Mouse (Mus musculus) lung, adult 10 weeks (tissue): ENCODE measurements around the gene Rps12-ps3. TPM values are rescaled to one million over a fixed set of nuclear protein-coding genes. Genes with fewer than 3 reads are reported as not detected.

Experiments
- polyA plus RNA-seq: library from polyadenylated mRNA; stranded (reverse); fragments of 350-450 nt; fragmentation: Illumina TruSeq; extraction: RNeasy Lipid Tissue Mini Kit (QIAGEN cat#74804); gene quantifications from one replicate; pipeline ENCODE4 v1.2.3, GENCODE M21; 2014; ENCODE audit warnings: low read depth, low replicate concordance; ENCODE audit not compliant: insufficient read depth

The Rps12-ps3 gene
- polyA plus RNA-seq: 60.1 TPM

GRCm38 (mm10) chr19:59321990-59322389, at the start of gene Rps12-ps3:
Gene Rps12-ps3 (plus strand): TSS chr19:59322290.

GRCm38 (mm10) chr19:59345658-59346283, 23.7 kb downstream of the Rps12-ps3 start, which contains the start of gene Pdzd8:
Gene Pdzd8 (minus strand): TSS chr19:59345780.

Other genes with a start within 250 kb of the Rps12-ps3 start
- gene Shtn1, start 246.2 kb upstream of the Rps12-ps3 start, polyA plus RNA-seq: 11.2 TPM
- not detected for gene Vax1, start 152.2 kb upstream of the Rps12-ps3 start, polyA plus RNA-seq
- gene Kcnk18, start 103.1 kb upstream of the Rps12-ps3 start, polyA plus RNA-seq: not detected
- gene Slc18a2, start 61.4 kb upstream of the Rps12-ps3 start, polyA plus RNA-seq: 0.19 TPM
- gene Pdzd8, start 23.5 kb downstream of the Rps12-ps3 start, polyA plus RNA-seq: 8.9 TPM
- not detected for gene Emx2, start 136.1 kb downstream of the Rps12-ps3 start, polyA plus RNA-seq